Mouse (Mus musculus) mature B cell (primary cell): Measurements from ENCODE around the gene Smarca5.
"Not testable (repeated sequence)": the region's sequence is repeated elsewhere in the genome, so short reads cannot be mapped to it uniquely, and the experiment has no call there.

Experiments used
- in situ Hi-C: fragments of 300-500 bp; cut with MboI; formaldehyde crosslinking; loops from 2 replicates; pipeline ENCODE4 v1.14.3; 2019

The Smarca5 gene

GRCm38 (mm10) chr8:80739155-80739924 lies at the start of gene Smarca5:
Gene Smarca5, minus strand, starts transcription at chr8:80739497.
- in situ Hi-C loops: not testable (repeated sequence)

GRCm38 (mm10) chr8:80784559-80784958 lies 45.3 kb upstream of the Smarca5 start:
- in situ Hi-C loops: no loop called here

GRCm38 (mm10) chr8:80783271-80783670 lies 44.0 kb upstream of the Smarca5 start:
- in situ Hi-C loops: no loop called here

- in situ Hi-C loops: no loop called here
These were observed 42.0 kb upstream of the Smarca5 start for GRCm38 (mm10) chr8:80781338-80781737.

- in situ Hi-C loops: no loop called here
These were observed 41.0 kb upstream of the Smarca5 start for GRCm38 (mm10) chr8:80780271-80780670.

- in situ Hi-C loops: no loop called here
These were observed 37.1 kb upstream of the Smarca5 start for GRCm38 (mm10) chr8:80776436-80776835.

- in situ Hi-C loops: no loop called here
These were observed 33.6 kb upstream of the Smarca5 start for GRCm38 (mm10) chr8:80772732-80773460.

GRCm38 (mm10) chr8:80768451-80768850 lies 29.2 kb upstream of the Smarca5 start:
- in situ Hi-C loops: no loop called here

GRCm38 (mm10) chr8:80753017-80753715 lies 13.9 kb upstream of the Smarca5 start:
- in situ Hi-C loops: no loop called here

GRCm38 (mm10) chr8:80752429-80752828 lies 13.1 kb upstream of the Smarca5 start:
- in situ Hi-C loops: no loop called here

- in situ Hi-C loops: loop anchor here (5.0 kb wide), 1 partner anchor 243 kb away; no protein-coding TSS in a partner anchor
These were observed 9.8 kb upstream of the Smarca5 start for GRCm38 (mm10) chr8:80749091-80749490.

- in situ Hi-C loops: no loop called here
These were observed 635 bp upstream of the Smarca5 start for GRCm38 (mm10) chr8:80739932-80740331.

GRCm38 (mm10) chr8:80738388-80739154 lies 726 bp downstream of the Smarca5 start:
- in situ Hi-C loops: no loop called here

- in situ Hi-C loops: no loop called here
These were observed 1.3 kb downstream of the Smarca5 start for GRCm38 (mm10) chr8:80738046-80738387.

GRCm38 (mm10) chr8:80732326-80732725 lies 7.0 kb downstream of the Smarca5 start:
- in situ Hi-C loops: no loop called here

- in situ Hi-C loops: no loop called here
These were observed 24.8 kb downstream of the Smarca5 start for GRCm38 (mm10) chr8:80714461-80714860.

- in situ Hi-C loops: no loop called here
These were observed 28.5 kb downstream of the Smarca5 start for GRCm38 (mm10) chr8:80710670-80711400.

- in situ Hi-C loops: loop anchor here (25.0 kb wide), 2 partner anchors 201 to 951 kb away; partner anchors contain the start of gene Gypa
These were observed 51.2 kb downstream of the Smarca5 start for GRCm38 (mm10) chr8:80688141-80688540.

GRCm38 (mm10) chr8:80683756-80684335 lies 55.5 kb downstream of the Smarca5 start:
- in situ Hi-C loops: loop anchor here (25.0 kb wide), 2 partner anchors 197 to 947 kb away; partner anchors contain the start of gene Gypa

- in situ Hi-C loops: loop anchor here (25.0 kb wide), 2 partner anchors 195 to 945 kb away; partner anchors contain the start of gene Gypa
These were observed 56.7 kb downstream of the Smarca5 start for GRCm38 (mm10) chr8:80682594-80682993.
